Mouse (Mus musculus) c-Kit-negative CD71-positive TER-119-positive erythroid progenitor cells, embryonic 14.5 days (primary cell): ENCODE measurements around the gene Mta3.
"Not testable (repeated sequence)": the region's sequence is repeated elsewhere in the genome, so short reads cannot be mapped to it uniquely, and the experiment has no call there.

Experiments used
- DNase-seq: peaks from one replicate; pipeline ENCODE4 v3.0.0-alpha.2; 2013; ENCODE audit warnings: low read depth, low spot score

Mta3 gene

DNA sequence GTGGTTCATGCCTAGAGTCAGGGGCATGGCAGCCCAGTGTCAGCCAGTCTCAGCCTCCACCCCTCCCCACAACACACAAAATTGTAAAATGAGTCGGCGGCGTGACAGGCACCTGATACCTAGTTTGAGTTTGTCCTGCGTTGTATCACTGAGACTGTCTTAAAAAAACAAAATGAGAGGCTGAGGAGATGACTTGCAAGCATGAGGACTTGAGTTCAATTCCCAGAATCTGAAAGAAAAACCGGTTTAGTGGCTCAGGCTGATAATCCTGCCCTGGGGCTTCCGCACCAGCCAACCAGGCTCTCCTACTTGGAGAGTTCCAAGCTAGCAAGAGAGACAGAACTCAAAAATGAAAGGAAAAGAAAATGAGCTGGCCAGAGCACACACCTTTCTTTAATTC lies 2.9 kb downstream of the Mta3 start:
- no peak for DNase-seq

DNA sequence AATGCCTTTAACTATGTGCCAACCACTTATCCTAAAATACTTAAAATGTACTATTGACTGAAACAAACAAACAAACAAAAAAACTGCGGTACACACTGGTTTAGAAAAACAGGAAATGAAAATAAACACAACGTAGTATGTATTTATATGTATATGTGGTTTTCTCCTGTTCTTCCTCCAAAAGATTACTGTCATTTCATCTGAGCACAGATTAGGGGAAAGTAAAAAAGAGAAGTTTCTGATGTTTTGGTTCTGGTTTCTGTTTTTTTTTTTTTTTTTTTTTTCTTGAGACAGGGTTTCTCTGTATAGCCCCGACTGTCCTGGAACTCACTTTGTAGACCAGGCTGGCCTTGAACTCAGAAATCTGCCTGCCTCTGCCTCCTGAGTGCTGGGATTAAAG lies 3.6 kb downstream of the Mta3 start:
- DNase-seq: not testable (repeated sequence)

DNA sequence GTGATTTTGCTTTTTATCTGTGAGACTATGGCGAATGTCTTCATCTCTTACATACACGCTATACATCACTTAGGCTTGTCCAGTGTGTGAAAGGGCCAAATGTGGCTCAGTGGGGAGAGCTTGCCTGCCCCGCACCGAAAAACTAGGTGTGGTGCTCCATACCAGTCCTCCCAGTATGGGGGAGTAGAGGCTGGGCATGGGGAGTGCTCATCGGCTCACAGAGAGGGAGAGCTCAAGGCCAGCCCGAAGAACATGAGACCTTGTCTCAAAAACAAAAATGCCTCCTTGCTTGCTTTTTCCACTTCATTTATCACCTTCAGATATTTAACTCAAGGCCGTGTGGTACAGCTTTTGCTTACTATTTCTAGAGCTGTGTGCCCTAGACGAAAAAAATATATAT lies 4.7 kb downstream of the Mta3 start:
- DNase-seq: no peak

DNA sequence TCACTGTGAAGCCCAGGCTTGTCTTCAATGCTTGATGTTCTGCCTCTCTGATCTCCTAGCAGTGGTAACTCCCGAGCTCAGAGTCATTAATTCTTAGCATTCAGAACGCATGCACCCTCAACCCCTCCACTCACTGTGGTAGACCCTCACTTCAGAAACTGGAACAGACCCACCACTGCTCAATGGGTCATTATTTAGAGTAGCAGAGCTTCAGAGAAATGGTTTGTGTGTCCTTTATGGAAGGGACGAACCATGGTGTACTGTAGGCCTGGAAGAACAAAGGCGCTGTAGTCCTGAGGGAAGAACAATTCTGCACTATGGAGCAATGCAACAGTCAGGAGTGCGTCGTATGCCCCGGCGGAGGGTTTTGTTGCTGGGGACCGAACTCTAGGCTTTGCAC lies 6.4 kb downstream of the Mta3 start:
- no peak for DNase-seq

DNA sequence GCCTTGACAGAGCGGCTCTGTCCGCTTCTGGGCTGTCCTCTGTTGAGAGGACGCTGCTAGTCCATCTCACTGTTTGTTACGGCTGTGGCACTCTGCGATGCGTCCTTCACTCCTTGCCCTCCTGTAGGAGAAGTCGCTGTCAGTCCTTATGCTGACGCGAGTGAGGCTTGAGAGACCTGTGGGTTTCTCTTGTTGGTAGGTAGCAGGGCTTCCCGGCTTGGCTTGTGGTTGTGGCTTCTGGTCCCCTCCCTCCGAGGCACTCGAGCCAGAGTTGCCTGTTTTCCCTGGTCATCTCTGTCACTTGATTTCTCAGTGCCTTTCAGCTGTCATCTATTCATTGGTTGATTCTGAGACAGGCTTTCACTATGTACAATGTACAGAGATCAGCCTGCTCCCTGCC lies 14.5 kb downstream of the Mta3 start:
- DNase-seq: no peak

DNA sequence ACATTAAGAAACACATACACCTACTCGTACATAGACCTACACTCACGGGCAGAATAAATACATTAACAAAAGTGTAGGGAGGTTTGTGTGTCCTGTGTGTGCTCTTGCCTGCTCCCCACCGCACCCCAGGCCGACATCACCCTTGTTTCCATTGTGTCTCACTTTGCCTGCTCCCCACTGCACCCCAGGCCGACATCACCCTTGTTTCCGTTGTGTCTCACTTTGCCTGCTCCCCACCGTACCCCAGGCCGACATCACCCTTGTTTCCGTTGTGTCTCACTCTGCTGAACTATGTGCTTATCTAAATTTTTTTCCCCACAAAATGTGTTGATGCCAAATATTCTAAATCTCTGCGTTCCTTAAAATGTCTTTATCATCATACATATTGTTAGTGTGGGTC lies 15.2 kb downstream of the Mta3 start:
- DNase-seq: no peak

DNA sequence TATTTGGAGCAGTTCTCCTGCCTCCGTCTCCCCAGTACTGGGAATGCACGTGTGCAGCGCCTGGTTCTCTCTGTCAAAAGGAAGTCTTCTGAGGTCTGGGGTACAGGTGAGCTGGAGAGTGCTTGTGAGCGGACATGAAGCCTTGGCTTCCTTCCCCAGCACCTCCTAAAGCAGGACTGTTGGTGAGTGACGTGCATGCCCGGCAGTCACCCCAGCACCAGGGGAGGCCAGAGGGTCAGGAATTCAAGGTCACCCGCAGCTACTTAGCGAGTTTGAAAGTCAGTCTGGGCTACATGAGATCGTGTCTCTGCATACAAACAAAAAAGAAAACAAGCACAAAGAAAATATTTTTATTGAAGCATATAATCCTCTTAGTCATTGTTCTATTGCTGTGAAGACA lies 17.1 kb downstream of the Mta3 start:
- DNase-seq: no peak

DNA sequence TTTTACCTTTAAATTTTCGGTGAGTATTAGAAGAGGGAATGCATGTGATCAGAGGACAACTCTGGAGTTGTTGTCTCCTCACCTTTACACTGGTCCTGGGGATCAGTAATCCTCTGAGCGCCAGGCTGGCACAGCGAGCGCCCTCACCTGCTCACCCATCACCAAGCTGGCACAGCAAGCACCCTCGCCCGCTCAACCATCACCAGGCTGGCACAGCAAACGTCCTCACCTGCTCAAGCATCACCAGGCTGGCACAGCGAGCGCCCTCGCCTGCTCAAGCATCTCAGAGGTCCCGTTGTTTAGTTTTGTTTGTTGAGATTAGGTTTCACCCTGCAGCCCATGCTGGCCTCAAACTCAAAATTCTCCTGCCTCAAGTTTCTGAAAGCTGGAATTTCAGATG lies 20.5 kb downstream of the Mta3 start:
- DNase-seq: no peak

DNA sequence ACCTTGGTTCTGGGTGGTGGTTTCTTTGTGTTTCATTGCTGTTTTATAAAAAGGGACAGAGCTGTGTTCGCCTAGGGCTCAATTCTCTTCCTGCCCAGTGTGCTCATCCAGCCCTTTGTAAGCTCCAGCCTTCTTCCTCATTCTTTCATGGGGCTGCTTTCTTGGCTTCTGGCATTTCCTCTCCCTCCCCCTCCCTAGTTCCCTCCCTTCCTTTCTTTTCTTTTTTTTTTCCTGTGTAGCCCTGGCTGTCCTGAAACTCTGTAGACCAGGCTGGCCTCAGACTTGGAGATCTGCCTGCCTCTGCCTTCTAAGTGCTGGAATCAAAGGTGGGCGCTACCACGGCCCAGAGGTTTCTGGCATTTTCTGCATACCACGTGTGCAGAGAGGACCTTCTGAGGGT lies 21.7 kb downstream of the Mta3 start:
- DNase-seq: no peak

DNA sequence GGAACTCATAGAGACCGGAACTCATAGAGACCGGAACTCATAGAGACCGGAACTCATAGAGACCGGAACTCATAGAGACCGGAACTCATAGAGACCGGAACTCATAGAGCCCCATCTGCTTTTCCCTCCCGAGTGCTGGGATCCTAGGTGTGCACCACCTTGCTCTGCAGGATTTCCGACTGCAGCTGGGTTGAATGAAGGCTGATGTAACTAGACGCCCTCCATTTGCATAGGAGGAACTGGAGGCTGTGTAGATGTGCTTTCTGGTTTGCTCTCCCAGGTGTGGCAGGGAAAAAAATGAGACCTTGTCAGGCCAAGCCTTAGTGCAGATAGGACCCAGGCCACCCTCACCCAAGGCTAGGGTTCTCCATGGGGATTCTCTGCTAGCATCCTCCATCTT lies 23.1 kb downstream of the Mta3 start:
- no peak for DNase-seq

DNA sequence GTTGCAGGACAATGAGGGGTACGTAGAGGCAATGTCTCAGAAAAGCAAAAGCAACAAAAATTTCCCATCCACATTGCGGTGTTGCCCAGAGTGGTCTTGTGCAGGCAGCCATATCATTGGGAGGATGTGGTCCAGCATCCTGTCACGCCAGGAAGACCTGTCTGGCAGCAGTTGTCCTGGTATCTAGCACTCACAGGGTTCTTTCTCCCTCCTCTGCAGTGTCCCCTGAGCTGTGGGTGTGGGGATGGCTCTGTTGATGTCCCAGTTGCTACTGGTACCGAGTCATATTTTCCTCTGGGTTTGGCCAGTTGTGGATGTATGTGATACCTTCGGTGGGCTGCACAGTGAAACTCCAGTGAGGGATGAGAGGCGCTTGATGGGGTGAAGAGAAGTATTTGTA lies 24.2 kb downstream of the Mta3 start:
- DNase-seq: no peak

DNA sequence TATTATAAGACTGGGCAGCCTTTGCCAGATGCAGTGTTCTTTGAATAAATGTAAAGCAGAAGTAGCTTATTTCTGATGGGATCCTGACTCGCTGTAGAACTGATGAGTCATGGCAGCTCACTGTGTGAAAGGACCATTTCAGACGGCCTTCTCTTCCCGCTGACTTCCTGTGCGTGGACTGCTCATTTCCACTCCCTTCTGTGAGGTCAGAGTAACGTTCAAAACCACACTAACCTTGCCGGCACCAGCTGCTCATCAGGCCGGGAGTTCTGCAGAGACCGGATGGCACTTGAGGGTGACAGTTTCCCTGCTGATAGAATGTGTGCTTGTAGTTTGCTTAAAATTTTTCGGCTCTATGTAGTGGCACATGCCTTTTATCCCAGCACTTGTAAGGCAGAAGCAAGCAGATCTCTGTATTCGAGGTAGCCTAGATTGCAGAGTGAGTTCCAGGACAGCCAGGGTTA lies 26.2 kb downstream of the Mta3 start:
- DNase-seq: peak; percentile 70

DNA sequence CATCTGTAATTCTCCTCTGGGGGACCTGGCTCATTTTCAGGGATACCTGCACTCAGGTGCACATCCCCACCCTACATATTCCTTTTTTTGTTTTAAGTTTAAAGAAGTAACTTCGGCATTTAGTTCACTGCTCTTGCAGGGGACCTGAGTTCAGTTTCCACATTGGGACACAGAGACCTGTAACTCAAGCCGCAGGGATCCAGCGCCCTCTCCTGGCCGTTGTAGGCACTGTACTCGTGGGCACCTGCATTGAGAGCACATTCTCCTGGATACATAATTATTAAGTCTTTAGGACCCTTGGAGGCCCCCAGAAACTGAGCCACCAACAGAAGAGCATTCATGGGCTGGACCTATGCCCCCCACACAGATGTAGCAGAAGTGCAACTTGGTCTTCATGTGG lies 26.8 kb downstream of the Mta3 start:
- DNase-seq: peak; percentile 80

DNA sequence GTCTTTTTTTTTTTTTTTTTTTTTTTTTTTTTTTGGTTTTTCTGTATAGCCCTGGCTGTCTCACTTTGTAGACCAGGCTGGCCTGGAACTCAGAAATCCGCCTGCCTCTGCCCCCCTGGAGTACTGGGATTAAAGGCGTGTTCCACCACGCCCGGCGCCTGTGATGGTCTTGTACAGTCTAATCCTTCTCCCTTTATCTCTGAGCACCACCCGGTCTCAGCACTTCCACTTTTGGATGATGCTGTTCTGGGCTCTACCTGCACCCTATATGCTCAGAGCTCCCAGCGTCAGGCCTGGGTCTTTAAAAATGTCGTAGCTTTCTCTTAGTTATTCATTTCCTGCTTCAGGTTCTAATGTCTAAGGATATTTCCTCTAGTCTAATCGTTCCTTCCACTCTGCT lies 30.7 kb downstream of the Mta3 start:
- peak; percentile 68 for DNase-seq

DNA sequence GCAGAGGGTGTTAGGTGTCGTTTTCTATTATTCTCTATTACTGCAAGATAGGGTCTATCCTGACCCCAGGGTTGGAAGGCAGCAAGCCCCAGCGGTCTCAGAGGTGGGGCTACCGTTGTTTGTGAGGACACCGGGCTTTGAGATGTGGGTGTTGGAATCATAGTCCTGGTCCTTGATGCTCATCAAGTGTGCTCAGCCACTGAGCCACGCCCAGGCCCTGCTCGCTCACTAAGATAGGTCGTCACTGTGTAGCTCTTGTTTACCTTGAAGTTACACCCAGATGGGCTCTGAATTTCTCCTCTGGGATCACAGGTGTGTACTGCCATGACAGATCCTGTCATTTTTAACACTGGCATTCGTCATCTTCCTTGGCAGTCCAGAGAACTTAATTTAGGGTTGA lies 31.8 kb downstream of the Mta3 start:
- DNase-seq: peak; percentile 39

DNA sequence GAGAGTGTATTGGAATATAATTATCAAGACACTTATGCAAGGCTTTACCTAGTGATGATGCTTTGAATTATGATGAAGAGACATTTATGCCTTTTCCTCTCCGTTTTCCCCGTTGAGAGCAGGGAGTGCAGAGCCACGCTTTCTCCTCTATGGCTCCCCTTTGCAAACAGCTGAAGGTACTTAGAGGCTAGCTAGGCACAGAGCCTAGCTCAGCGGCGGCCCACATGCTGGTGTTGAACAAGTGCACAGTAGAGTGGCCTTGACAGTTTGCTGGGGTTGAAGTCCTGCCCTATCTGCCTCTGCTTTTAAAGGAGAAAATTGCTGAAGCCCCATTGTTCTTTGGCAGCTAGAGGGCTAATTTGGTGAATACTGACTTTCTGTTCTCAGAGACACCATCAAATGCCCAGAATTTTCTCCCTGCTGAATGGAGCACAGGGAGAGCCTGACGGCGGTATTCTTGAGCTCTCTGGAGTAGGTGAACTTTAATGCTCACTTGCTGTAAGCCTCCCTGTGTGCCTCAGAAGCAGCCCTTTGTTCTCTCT lies 34.2 kb downstream of the Mta3 start:
- DNase-seq: no peak

DNA sequence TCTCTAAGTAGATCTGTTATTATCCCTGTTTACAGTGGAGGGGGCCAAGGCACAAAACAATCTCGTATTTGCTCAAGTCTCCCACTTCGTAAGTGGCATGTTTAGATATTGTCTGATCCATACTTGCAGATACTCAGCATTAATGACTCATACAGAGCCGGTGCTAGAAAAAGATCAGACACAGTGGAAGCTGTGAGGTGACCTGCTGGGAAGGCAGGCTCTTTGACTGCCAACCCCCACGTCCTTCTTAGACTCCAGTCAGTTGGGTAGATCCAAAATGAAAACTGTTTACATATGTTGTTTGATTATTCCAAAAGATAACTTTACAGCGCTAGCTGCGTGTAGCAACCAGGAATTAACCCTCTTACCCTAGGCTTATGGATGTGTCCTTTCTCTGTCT lies 35.3 kb downstream of the Mta3 start:
- DNase-seq: no peak

DNA sequence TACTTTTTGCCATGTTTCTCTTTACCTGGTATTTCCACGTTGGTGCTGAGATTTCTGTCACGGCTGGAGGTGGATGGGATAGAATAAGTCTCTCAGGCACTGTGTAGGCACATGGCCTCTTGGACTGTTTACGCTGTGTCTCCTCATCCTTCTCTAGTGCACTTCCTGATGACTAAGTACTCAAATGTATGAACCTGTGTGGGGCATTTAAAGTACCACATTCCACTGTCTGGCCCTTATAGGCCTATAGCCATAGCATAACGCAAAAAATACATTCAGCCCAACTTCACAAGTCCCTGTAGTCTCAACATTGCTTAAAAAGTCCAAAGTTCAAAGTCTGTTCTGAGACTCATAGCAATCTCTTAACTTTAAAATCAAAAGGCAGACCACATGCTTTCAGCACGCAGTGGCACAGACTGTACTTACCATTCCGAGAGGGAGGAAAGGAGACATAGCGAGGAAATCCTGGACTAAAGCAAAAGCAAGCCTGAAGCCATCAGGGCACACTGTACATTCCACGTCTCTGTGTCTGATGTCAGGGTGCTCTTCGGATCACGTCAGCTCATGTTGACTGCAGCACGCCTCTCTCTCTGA lies 38.4 kb downstream of the Mta3 start:
- DNase-seq: no peak

DNA sequence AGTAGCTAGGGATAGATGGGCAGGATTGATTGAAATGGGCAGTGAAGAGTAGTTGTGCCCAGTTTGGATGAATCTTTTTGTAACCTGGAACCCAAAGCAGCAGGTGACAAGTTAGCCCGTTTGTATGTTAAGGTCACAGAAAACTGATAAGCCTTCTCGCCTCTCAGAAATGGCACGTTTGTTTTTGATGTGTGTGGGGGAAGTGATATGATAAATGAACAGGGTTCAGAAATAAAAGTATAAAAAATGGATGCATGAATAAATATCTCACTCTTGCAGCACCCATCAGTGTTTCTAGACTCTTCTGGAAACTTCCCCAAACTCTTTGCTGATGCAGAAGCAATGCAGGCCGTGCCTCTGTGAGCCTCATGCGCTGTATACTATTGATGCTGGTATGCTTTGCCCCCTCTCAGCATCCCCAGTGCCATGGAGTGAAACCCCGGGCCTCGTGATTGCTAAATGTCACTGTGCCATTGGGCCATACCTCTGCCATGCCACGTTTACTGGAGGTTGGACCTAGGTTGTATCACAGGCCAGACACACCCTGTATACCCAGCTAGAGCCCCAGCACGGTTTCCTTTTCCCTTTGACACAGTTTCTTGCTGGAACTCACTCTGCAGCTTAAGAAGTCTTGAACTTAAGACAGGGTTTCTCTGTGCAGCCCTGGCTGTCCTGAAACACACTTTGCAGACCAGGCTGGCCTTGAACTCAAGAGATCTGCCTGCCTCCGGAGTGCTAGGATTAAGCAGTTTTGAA lies 41.6 kb downstream of the Mta3 start:
- DNase-seq: no peak

DNA sequence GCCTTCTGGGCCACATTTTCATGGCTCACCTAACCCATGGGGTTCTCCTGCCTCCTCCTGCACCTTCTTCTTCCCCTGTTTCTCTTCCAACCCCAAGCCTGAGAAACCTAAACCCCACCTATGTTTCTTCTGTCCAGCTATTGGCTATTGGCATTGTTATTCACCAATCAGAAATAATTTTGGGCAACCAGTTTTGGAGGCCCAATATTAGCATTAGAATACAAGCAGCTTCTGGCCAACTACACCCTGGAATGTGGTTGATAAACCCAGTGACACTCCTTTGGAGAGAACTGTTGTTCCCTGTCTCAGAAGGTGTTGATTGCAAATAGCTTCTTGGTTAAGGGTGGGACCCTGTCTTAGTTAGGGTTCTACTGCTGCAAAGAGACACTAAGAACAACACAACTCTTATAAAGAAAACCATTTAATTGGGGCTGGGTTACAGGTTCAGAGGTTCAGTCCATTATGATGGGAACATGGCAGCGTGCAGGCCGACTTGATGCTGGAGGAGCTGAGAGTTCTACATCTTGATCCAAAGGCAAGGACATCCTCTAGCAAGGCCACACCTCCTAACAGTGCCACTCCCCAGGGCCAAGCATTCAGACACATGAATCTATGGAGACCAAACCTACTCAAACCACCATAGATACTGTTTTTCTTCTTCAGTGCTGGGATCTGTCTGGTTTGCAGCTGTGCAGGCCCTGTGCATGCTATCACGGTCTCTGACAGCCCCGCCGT lies 44.4 kb downstream of the Mta3 start:
- DNase-seq: no peak

DNA sequence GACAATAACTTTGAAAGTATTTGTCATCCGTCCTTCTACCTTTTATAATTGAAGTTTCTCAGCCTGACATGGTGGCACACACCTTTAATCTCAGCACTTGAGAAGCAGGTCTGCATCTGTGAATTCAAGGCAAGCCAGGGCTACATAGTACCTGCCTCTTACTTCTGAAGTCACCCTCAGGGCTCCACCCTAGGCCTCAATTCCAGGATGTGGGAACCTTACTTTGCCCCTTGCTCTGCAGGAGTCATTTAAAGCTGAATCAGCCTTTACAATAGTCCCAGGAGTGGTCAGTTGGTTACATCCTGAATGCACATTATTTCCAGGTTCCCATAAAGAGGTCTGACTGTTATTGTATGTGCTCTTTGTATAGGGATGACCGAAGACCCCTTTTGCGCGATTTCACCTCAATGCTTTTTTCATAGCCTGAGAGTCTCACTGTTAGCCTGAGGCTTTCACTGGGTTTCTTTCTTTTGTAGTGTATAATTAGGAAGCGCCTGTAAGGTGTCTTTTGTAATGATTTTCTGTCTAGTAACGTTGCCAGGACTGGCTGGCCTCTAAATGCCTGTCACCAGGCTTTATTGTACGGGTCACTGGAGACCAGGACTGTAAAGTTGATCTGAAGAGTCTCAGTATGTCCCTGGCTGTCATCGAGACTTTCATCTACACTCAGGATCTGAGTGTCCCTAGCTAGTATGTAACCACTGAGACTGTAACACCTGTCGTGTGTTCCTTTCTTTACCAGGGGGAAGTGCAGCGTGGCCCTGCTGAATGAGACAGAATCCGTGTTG lies 47.3 kb downstream of the Mta3 start:
- no peak for DNase-seq

DNA sequence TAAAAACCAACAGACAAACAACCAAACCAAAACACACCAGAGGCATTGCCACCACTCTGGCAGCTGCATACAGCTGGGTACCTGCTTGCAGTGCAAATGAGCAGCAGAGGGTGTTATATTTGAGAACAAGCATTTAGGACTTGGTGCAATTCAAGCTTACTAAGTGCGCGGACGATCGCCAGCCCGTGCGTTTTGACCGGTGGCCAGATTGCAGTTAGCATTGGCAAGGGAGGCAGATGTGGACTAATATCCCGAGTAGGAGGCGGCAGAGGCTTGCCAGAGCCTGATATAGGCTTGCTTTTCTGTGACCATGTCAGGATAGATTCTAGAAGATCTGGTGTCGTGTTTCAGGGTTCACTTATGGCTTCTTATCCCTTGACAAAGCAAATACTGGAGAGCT lies 52.1 kb downstream of the Mta3 start:
- DNase-seq: no peak
